Comparison of ENCODE assay signal across 14 mouse cellular contexts in the genomic region with DNA sequence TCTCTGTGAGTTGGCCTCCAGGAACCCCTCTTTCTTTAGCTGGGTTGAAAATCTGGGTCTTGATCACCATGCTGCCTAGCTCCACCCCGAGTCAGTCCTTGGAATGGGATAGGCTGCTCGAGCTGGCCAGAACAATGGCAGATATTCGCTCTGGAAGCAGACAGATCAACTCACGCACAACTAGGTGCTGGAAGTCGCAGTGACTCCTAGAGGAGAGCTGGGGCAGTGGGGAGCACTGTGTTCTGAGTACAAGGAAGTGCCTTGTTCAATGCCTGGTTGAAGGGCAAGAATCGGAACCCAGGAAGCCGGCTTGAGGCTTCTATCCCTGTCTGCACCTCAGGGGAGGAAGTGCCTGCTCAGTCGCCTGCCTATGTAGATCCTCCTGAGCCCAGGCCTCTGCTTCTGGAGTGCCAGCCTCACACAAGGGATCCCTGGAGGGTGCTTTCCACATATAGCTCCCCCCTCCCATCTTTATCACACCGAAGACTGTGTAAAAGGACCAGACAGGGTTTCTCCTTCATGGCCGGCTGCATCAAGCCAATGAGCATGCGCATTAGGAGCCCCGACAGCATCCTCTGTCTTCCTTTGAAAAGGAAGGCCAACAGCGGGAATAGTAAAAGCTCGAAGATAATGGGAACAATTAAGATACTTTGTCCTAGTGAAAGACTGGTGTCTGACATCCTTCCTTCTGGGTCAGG. TPM values are rescaled to one million over a fixed set of nuclear protein-coding genes. Genes with fewer than 3 reads are reported as not detected.
DNase-seq lines count a peak whose midpoint lies in the region; ATAC-seq lines count a peak whose summit lies in the region.
"Had no signal": no experiment of that assay in that cellular context is flagged by ENCODE, and none has a peak within 500 bp of the region (broad histone marks: within the 10 kb centered on the region; RNA-seq: fewer than 3 reads in every experiment).

No protein-coding gene starts in this region.

- H3K4me2 ChIP-seq in kidney, embryonic 15.5 days = 0 out of 2 replicates have a peak overlapping the region, but pooled peaks have one; percentile 21
- H3K4me2 ChIP-seq in hindbrain, embryonic 11.5 days (replicated peaks; ENCODE audit: low read depth, low read length) = no peak overlapping the region; the same call in 1 of the 2 replicates
- peak overlapping the region; percentile 17; the same call in 1 of the 2 replicates for H3K4me2 ChIP-seq in midbrain, embryonic 15.5 days
- H3K4me2 ChIP-seq in liver, embryonic 12.5 days = no peak overlapping the region
- H3K4me2 ChIP-seq: heart, embryonic 15.5 days; liver, embryonic 13.5 days had no signal

- H3K9me3 ChIP-seq in kidney, embryonic 15.5 days (replicated peaks) = no peaks in the 10 kb centered on the region
- H3K9me3 ChIP-seq in hindbrain, embryonic 11.5 days (ENCODE audit: control insufficient read depth, low read length) = no peaks in the 10 kb centered on the region
- no peaks in the 10 kb centered on the region for H3K9me3 ChIP-seq in midbrain, embryonic 15.5 days
- no peaks in the 10 kb centered on the region for H3K9me3 ChIP-seq in liver, embryonic 12.5 days (replicated peaks)
- H3K9me3 ChIP-seq: heart, embryonic 15.5 days; liver, embryonic 13.5 days had no signal

- H3K4me1 ChIP-seq in kidney, embryonic 15.5 days = no peaks in the 10 kb centered on the region
- H3K4me1 ChIP-seq in hindbrain, embryonic 11.5 days (replicated peaks; ENCODE audit: control insufficient read depth, insufficient read depth, low read length) = no peaks in the 10 kb centered on the region
- no peaks in the 10 kb centered on the region for H3K4me1 ChIP-seq in midbrain, embryonic 15.5 days
- no peaks in the 10 kb centered on the region for H3K4me1 ChIP-seq in liver, embryonic 12.5 days
- H3K4me1 ChIP-seq: heart, embryonic 15.5 days; liver, embryonic 13.5 days had no signal

- no peak overlapping the region for H3K4me3 ChIP-seq in kidney, embryonic 15.5 days (replicated peaks)
- no peak overlapping the region for H3K4me3 ChIP-seq in hindbrain, embryonic 11.5 days (ENCODE audit: low read depth, low read length)
- no peak overlapping the region for H3K4me3 ChIP-seq in midbrain, embryonic 15.5 days
- H3K4me3 ChIP-seq in liver, embryonic 12.5 days = no peak overlapping the region
- H3K4me3 ChIP-seq: heart, embryonic 15.5 days; liver, embryonic 13.5 days had no signal

- no peak for DNase-seq in kidney, adult 11 months
- DNase-seq in hindbrain, embryonic 11.5 days (ENCODE audit: low spot score) = peak; percentile 45
- DNase-seq in layer of hippocampus, adult 9-10 months (ENCODE audit: low spot score) = no peak
- no peak for DNase-seq in heart, postnatal 10 days
- DNase-seq: adrenal gland, postnatal 14 days; gastrocnemius, postnatal 25 days; liver, embryonic 13.5 days had no signal

- 0 out of 2 replicates have a peak, but pooled peaks cover 16% of the 10 kb centered on the region for H3K27me3 ChIP-seq in kidney, embryonic 15.5 days
- no peaks in the 10 kb centered on the region for H3K27me3 ChIP-seq in hindbrain, embryonic 11.5 days (ENCODE audit: control insufficient read depth, insufficient read depth, low read length)
- H3K27me3 ChIP-seq in midbrain, embryonic 15.5 days (replicated peaks) = no peaks in the 10 kb centered on the region
- peaks cover 40% of the 10 kb centered on the region for H3K27me3 ChIP-seq in liver, embryonic 12.5 days (replicated peaks)

- intact Hi-C loops in heart, postnatal 10 days (cut with DNase I) = no loop called here

- H3K27ac ChIP-seq in kidney, embryonic 15.5 days = no peak overlapping the region
- H3K27ac ChIP-seq in hindbrain, embryonic 11.5 days (ENCODE audit: low read depth, low read length) = peak overlapping the region; percentile 17; the same call in 1 of the 2 replicates
- no peak overlapping the region for H3K27ac ChIP-seq in midbrain, embryonic 15.5 days
- no peak overlapping the region for H3K27ac ChIP-seq in liver, embryonic 12.5 days
- H3K27ac ChIP-seq: heart, embryonic 15.5 days; liver, embryonic 13.5 days; stomach, postnatal 0 days had no signal

- H3K36me3 ChIP-seq in kidney, embryonic 15.5 days = no peaks in the 10 kb centered on the region
- no peaks in the 10 kb centered on the region for H3K36me3 ChIP-seq in hindbrain, embryonic 11.5 days (ENCODE audit: control insufficient read depth, insufficient read depth, low read length)
- no peaks in the 10 kb centered on the region for H3K36me3 ChIP-seq in midbrain, embryonic 15.5 days (replicated peaks)
- H3K36me3 ChIP-seq in liver, embryonic 12.5 days = no peaks in the 10 kb centered on the region
- H3K36me3 ChIP-seq: heart, embryonic 15.5 days; liver, embryonic 13.5 days had no signal

- no peak overlapping the region for H3K9ac ChIP-seq in kidney, embryonic 15.5 days
- H3K9ac ChIP-seq in hindbrain, embryonic 11.5 days (ENCODE audit: low read depth, low read length) = peak overlapping the region; percentile 8; the same call in 1 of the 2 replicates
- no peak overlapping the region for H3K9ac ChIP-seq in midbrain, embryonic 15.5 days
- no peak overlapping the region for H3K9ac ChIP-seq in liver, embryonic 12.5 days
- H3K9ac ChIP-seq: heart, embryonic 15.5 days; liver, embryonic 13.5 days had no signal

- ATAC-seq in kidney, embryonic 15.5 days (replicated peaks; ENCODE audit: low FRiP score) = no peak
- ATAC-seq in hindbrain, embryonic 11.5 days (ENCODE audit: low FRiP score) = peak; percentile 57
- no peak for ATAC-seq in midbrain, embryonic 15.5 days (replicated peaks)
- ATAC-seq in liver, embryonic 12.5 days = no peak
- ATAC-seq in megakaryocyte, adult 5-6 weeks (ENCODE audit: poor library complexity, severe bottlenecking) = no peak
- ATAC-seq: intestine, embryonic 16.5 days had no signal

- WGBS in kidney, embryonic 15.5 days = 40% methylated on average over 14 of the region's 14 CpGs
- WGBS in hindbrain, embryonic 11.5 days = 29% methylated on average over 14 of the region's 14 CpGs
- WGBS in midbrain, embryonic 15.5 days = 30% methylated on average over 14 of the region's 14 CpGs
- WGBS in liver, embryonic 12.5 days (ENCODE audit: insufficient replicate concordance) = 36% methylated on average over 14 of the region's 14 CpGs

RNA-seq across cellular contexts. Expression of a gene that starts 25.9 kb away (rescaled TPM):
- 0.40 and 0.51 TPM in 2 replicates for polyA plus RNA-seq in kidney, embryonic 15.5 days (2015; fragmentation: Nextera tagmentation; extraction: Ambion mirVana)
- polyA plus RNA-seq in hindbrain, embryonic 11.5 days (2014; fragmentation: Nextera tagmentation; extraction: Ambion mirVana) = 4.3 and 4.6 TPM in 2 replicates
- polyA plus RNA-seq in midbrain, embryonic 15.5 days (2015; fragmentation: Nextera tagmentation; extraction: Ambion mirVana) = 26.7 and 26.8 TPM in 2 replicates
- not detected for total RNA-seq in heart, postnatal 10 days (2021)
- polyA plus RNA-seq in liver, embryonic 12.5 days (2016; fragmentation: Nextera tagmentation; extraction: Ambion mirVana) = not detected in 2 replicates
- 38.5 and 38.8 TPM in 2 replicates for total RNA-seq in megakaryocyte, adult 5-6 weeks (2015)
- total RNA-seq in megakaryocyte, adult 5-6 weeks (2017) = 20.4 and 22.2 TPM in 2 replicates
- total RNA-seq: adrenal gland, postnatal 14 days; gastrocnemius, postnatal 25 days had no signal
- polyA plus RNA-seq: liver, embryonic 13.5 days had no signal

Comparison
In these comparisons a context has a peak if more than half of its experiments do, and no peak if none do; other contexts are left out.
1. H3K4me2 ChIP-seq: peak in kidney, embryonic 15.5 days (single experiment) and midbrain, embryonic 15.5 days (single experiment); none in hindbrain, embryonic 11.5 days (single experiment) and liver, embryonic 12.5 days (single experiment).